Mouse (Mus musculus) R1 (cell line): Measurements from ENCODE around the gene Rimklb.
A peak's percentile ranks its signal among the peaks of the same experiment; 100 is the strongest.

Experiments used
- DNase-seq: peaks from one replicate; pipeline ENCODE4 v3.0.0-alpha.2; 2018; ENCODE audit warnings: low read depth, low spot score

Rimklb gene

GRCm38 (mm10) chr6:122427456-122427855, 71.1 kb downstream of the Rimklb start:
- no peak for DNase-seq

DNA sequence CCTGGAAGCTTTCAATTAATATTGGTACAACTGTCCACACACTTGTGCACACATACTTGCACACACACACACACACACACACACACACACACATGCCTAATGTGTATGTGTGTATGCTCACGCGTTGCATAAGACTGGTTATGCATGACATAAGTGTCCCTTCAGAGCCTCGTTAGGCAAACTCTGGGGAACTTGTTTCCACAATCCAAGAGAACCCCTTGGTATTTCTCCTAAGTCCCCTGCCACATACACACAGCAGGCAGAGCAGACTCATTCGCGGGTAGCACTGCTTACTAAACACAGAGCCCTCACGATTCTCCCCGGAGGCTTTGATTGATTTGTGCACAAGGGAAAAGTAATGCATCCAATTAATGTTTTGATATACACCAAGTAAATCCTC, 81.5 kb downstream of the Rimklb start:
- DNase-seq: no peak

DNA sequence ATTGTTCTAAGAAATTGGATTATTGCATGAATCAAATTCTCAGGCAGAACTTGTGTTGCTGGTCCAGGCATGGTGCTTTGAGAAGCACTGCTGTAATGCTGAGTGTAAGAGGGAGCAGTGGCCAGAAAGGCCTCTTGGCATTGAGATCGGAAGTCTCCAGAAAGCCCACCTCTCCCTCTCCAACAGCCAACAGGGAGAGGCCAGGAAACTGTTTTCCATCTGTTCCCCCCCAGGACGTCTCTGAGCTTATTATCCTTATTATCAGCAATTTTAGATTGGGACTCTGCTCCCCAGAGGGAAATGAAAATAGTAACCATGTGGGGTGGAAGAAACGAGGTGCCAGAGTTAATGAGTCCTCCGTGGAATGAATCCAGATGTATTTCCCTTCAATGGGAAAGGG, 82.2 kb downstream of the Rimklb start:
- no peak for DNase-seq

DNA sequence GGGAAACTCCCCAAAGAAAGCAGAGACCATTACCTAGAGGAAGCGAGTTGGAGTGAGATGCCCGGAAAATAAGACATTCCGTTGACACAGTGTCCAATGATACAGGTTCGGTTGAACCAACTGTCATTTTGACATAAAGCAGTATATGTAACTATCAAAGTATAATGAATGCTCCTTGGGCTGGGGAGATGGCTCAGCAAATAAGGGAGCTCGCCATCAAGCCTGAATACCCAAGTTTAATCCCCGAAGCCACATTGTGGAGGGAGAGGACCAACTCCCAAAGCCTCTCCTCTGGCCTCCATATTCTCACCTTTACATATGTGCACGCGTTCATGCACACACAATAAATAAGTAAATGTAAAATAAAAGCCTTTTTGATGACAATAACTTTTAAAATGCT, 87.3 kb downstream of the Rimklb start:
- DNase-seq: no peak

GRCm38 (mm10) chr6:122402240-122402639, 96.3 kb downstream of the Rimklb start:
- DNase-seq: peak; percentile 78

DNA sequence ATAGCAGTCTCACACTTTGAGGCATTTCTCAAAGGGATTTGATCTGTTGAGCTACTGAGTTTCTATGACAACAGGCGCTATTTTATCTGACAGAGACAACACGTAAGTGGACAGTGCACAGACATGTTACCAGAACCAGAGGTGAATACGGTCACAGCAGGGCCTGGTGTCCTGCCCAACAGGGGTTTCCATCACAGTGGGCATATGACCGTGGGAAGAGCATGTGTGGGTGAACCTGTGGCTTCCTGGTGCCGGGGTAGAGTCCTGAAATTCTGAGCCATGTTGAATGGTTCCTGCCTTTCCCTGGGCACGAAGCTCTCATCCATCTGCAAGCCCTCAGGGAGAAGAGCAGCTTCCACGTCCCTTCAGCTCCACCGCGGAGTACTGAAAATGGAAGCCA, 98.3 kb downstream of the Rimklb start:
- no peak for DNase-seq
